Mouse (Mus musculus) urinary bladder, postnatal 14 days (tissue): ENCODE data around the gene Tubg1.

ENCODE experiments used
- DNase-seq: peaks from one replicate; pipeline ENCODE4 v3.0.0; 2021; ENCODE audit warnings: low spot score

Tubg1 gene

DNA sequence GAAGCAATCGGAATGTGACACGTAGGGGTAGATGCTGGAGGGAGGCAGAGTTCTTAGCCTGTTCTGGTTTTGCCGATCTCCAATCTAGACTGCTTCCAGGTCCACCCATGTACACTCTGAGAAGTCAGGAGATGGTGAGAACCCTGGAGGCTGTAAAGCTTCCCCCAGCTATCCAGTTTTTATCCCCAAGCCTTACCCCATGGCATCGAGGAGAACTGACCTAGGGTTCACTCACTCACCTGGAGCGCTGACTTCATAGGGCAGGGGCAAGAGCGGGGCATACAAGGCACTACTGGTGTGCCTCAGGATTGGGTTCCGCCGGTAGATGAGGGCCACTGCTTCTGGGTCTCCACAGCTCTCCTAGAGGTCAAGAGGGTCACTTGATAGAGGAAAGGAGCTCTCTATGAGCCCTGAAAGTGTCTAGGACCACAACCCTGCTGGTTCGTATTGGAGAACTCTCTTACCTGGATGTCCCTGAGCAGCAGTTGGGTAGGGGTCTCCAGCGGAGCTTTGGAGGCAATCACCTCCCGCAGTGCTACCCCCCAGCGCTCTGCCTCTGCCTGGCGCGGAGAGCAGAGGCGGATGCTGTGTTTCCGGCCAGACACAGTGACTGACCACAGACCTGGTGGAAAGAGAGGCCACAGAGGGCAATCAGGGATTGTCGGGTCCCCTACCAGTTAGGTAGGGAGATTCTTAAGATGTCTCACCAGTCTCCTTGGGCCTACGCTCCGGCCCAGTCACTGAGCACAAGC lies 47.6 kb downstream of the Tubg1 start:
- DNase-seq: no peak

DNA sequence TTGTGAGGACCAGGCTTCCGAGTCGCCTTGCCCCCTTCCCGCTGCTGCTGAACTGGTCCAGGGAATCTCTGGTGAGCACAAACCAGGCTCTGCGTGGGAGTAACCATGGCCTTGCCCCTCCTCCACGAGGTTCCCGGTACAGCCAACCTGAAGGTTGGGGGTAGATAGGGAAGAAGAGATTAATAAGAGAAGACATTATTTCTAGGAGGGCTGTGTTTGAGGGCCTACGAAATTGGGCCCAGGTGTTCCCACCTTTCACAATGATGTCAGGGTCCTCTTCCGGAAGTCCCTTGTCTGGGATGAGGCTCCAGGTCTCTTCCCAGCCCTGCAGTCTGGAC lies 48.2 kb downstream of the Tubg1 start:
- no peak for DNase-seq

- peak; percentile 62 for DNase-seq
Observed at GRCm38 (mm10) chr11:101168301-101168980, 48.7 kb downstream of the Tubg1 start.

GRCm38 (mm10) chr11:101169301-101170107 lies 49.8 kb downstream of the Tubg1 start:
- no peak for DNase-seq

DNA sequence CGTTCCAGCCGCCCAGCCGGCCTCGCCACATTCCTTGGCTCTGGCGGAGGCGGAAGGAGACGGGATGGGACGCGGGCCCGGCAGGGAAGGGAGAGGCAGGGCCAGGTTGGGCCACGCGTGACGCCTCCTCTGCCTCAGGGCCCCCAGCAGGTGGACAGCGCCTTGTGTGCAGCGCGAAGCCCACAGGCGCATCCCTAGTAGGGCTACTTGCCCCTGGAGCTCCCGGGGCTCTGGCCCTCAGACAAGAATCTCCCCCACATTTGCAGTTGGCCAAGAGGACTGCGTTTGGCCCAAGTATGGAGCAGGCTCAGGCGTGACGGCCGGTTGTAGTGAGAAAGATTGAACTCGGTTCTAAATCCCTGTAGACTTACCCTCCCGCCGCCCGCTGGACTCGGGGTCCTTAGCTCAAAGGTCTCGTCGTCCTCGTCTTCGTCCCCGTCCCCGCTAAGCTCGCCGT lies 50.6 kb downstream of the Tubg1 start, which contains the start of gene Cntnap1:
TSS of gene Cntnap1 (plus strand) at position 170 of the 457 bp plus-strand sequence.
- peak; percentile 87 for DNase-seq

- peak; percentile 96 for DNase-seq
Observed at GRCm38 (mm10) chr11:101170811-101171610, 51.3 kb downstream of the Tubg1 start, which contains the start of gene Plekhh3. Gene Plekhh3 (minus strand): TSS chr11:101171351.

DNA sequence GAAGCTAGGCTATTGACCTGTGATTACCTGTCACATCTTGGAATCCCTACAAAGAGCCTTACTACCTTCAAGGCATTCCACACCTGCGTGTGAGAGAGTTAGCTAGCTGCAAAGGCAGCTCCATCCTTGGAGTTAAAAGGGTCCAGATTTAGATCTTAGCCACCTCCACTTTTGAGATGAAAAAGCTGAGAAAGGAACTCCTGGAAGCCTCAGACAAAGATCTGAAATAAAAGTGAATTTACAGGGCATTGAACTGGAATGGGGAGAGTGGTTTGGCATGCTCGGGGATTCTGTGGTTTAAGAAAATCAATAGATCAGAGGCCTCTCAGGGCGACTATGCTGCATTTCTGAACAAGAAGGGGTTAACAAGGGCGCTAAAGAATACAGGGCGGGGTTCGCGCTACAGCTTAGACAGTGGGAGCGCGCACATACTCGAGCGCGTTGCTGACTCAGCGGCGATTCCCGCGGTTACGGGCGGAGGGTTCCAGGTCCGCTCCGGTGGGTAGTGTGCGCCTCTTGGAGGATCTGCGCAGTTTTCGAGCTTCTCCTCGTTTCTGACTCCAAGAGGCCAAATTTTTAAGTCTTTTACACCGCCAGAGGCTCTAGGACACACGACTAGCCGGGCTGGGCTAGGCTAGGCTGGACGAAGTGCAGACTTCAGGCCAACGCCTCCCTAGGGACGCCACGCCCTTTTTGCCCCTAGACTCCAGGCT lies 52.1 kb downstream of the Tubg1 start:
- peak; percentile 80 for DNase-seq

- DNase-seq: no peak
Observed at GRCm38 (mm10) chr11:101172434-101172815, 52.7 kb downstream of the Tubg1 start.

GRCm38 (mm10) chr11:101173112-101173511 lies 53.4 kb downstream of the Tubg1 start:
- DNase-seq: peak; percentile 82

DNA sequence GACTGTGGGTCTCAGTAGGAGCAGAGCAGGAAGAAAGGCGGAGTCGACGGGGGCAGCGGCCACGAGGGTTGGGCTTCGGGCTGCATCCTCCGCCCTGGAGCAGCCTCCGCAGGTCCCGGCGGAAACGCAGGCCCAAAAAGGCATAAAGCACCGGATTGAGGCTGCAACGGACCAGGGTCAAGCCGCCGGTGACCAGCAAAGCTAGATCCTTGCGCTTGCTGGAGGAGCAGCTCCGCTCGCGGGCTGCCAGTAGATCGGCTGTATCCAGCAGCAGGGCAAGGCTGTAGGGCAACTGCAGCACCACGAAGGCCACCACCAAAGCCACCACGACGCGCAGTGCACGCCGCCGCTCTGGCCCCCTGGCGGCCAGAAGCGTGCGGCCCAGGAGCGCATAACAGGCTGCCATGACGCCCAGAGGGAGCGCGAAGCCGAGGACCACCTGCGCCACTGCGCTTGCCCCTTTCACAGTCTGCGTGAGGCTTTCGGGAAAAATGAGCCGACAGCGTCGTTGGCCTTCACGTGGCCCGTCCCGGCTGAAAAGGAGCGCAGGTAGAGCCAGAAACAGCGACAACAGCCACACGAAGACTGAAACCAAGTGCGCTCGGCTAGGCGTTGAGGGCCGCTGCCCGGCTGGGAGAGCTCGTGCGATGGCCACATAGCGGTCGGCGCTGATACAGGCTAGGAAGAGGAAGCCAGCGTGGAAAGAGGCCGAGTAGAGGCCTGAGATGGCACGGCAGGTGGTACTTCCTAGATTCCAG lies 54.1 kb downstream of the Tubg1 start:
- DNase-seq: peak; percentile 83

DNA sequence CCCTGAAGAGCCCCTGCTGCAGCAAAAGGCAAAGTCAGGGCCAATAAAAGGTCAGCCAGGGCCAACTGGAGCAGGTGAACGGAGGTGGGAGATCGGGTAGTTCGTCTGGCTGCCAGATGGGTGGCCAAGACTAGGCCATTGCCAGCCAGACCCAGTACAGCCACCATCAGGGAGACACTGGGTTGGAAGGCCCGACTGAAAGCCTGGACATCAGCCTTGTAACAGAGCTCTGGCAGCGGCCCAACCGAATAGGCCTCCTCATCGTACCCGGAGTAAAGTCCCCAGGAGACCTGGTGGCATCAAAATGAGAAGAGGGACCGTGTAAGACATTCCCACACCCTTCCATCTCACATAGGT lies 54.6 kb downstream of the Tubg1 start:
- no peak for DNase-seq

DNA sequence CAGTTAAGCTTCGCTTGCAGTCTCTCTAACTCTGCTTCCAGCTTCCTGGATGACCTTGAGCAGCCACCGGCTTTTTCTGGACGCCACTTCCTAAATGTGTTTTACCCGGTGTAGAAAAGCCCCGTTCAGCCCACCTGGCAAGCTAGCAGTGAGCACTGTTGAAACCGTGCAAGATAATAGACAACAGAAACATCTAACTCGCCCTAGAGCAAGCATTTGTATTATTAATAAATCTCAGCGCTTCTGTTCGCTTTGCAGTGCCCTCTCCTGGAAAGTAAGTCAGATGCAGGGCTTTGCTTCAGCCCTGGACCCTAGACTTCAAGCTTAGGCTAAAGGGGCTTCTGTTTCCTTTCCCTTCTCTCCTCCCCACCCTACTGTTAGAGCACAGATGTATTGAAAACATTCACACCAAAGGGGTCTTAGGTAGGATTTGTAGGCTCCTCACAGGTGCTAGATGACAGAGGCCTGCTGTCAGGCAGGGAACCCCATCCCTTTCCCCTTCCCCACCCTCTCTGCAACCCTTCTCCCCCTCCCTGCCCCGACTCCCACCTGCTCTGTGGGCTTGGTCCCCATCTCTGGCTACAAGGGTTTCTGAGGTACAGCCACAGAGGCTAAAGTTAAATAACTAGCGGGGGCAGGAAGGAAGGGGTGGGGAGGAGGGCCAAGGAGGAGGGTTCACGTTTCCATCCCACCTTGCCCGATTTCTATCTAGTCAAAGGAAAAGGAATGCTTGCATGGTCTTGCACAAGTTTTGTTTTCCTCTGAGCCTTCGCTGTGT lies 55.3 kb downstream of the Tubg1 start, which contains the start of gene Ccr10:
TSS of gene Ccr10 (minus strand) at position 593 of the 778 bp plus-strand sequence.
- no peak for DNase-seq

- DNase-seq: no peak
Observed at GRCm38 (mm10) chr11:101175636-101176116, 55.9 kb downstream of the Tubg1 start.
